Mouse (Mus musculus): ENCODE results near the gene Olfr453. TPM values are rescaled to one million over a fixed set of nuclear protein-coding genes. Genes with fewer than 3 reads are reported as not detected.

Gene Olfr453
- not detected in 2 replicates for polyA plus RNA-seq (2015; fragmentation: Nextera tagmentation; extraction: Ambion mirVana)

DNA sequence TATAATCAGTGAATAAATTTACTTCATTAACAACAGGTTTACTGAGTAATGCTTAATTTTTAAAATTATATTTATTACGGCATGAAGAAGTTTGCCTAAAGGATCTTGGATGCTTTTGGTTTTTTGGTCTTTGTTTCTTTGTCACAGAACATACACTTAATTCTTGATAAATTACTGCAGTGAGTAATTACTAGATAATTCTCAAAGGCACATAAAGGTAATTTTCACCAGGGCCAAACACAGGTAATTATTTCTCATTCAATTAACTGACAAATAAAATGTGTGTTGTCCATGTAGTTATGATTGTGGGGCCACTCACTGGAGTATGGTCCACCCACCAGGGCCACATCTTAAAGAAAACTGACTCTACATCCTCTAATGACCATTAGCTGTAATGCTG, at the start of gene Olfr453:
TSS of gene Olfr453 (plus strand) at position 301 of the 400 bp plus-strand sequence.
- Histone ChIP-seq H3K4me3 (replicated peaks) (no peak within 1 kb of the TSS), H3K9me3 (replicated peaks) (no peaks in the 10 kb centered on the region), H3K27ac (replicated peaks) (no peak within 1 kb of the TSS), H3K9ac (replicated peaks) (no peak within 1 kb of the TSS), H3K4me2 (no peak within 1 kb of the TSS), H3K27me3 (replicated peaks) (no peaks in the 10 kb centered on the region), H3K36me3 (no peaks in the 10 kb centered on the region), H3K4me1 (no peaks in the 10 kb centered on the region)
- WGBS = 95% methylated on average over 1 of the region's 1 CpGs
- ATAC-seq (ENCODE audit: low FRiP score) = no peak

DNA sequence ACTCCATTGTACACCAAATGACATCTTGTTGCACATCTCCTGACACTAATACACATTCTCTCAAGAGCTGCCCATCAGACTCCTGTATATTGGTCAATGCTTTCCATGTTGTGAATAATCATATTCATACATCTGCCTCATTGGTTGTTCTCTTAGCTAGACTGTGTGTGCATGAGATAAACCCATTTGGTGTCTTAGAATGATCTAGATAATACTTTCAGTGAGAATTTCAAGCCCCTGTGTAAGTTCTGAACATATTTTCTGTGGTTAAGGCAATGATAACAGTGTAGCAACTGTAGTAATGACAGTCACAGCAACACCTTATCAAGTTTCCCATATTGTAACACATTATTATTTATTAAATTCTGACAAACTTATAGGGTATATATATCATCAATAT, 49.4 kb upstream of the Olfr453 start:
- H3K9ac ChIP-seq (replicated peaks) = no peak overlapping the region
- no peaks in the 10 kb centered on the region for H3K9me3 ChIP-seq (replicated peaks)
- H3K4me3 ChIP-seq (replicated peaks) = no peak overlapping the region
- peaks cover 29% of the 10 kb centered on the region for H3K36me3 ChIP-seq
- no peak overlapping the region for H3K27ac ChIP-seq (replicated peaks)
- no peaks in the 10 kb centered on the region for H3K27me3 ChIP-seq (replicated peaks)
- H3K4me1 ChIP-seq = peaks cover 33% of the 10 kb centered on the region
- no peak overlapping the region for H3K4me2 ChIP-seq
- ATAC-seq (ENCODE audit: low FRiP score) = no peak

DNA sequence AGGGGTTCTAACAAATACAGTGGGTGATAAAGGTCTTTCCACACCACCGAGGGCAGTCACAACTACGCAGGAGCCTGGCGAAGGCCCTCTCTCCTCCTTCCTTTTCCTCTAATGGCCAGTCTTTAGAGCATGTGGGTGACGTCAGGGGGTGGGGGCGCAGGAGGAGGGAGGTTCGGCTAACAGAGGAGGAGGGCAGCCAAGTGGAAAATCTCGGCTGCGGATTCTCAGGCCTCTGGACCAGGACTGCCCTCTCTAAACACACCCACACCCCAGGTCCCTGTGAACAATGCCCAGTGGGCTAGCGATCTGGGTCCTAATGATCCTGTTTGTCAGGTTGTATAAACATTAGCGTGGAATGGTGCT, 47.0 kb upstream of the Olfr453 start:
- H3K4me2 ChIP-seq = peak overlapping the region; percentile 60
- peak overlapping the region; percentile 93 for H3K9ac ChIP-seq (replicated peaks)
- H3K27me3 ChIP-seq (replicated peaks) = no peaks in the 10 kb centered on the region
- peak overlapping the region; percentile 69 for H3K4me3 ChIP-seq (replicated peaks)
- H3K9me3 ChIP-seq (replicated peaks) = no peaks in the 10 kb centered on the region
- peaks cover 11% of the 10 kb centered on the region; the same call in 1 of the 2 replicates for H3K36me3 ChIP-seq
- peak overlapping the region; percentile 96 for H3K27ac ChIP-seq (replicated peaks)
- H3K4me1 ChIP-seq = peaks cover 33% of the 10 kb centered on the region
- ATAC-seq (ENCODE audit: low FRiP score) = peak; percentile 88
- WGBS = 0% methylated on average over 10 of the region's 10 CpGs

DNA sequence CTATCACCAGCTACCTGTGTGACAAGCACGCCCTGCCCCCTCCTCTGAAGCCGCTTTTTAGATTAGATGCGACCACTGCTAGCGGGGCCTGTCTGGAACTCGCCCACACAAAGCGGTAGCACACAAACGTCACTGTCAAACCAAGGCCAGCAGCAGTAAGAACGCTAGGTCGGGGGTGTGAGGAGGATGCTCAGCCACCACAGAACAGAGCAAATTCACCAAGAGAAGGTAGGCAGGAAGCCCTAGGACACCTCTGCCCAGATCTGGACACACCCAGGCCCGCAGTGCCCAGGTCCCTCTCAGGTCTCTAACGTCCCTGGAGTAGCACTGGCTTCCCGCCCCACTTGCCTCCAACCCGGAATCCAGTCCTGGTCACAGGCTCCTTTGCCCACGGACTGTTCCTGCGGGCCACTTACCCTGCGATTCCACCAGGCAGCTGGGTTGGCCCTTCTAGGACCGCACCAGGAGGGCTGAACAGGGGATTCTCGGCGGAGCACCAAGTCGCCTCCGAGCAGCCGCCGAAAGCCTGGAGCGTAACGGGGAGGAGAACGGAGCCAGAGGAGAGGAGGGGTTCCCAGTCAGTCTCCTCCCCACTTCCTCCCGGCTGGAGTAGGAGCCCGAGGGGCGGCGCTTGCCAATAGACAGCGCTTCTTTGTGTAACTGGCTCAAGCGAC, 46.5 kb upstream of the Olfr453 start:
- ATAC-seq (ENCODE audit: low FRiP score) = peak; percentile 93
- Histone ChIP-seq H3K4me1 (peaks cover 33% of the 10 kb centered on the region), H3K9ac (replicated peaks) (peak overlapping the region; percentile 93), H3K36me3 (peaks cover 11% of the 10 kb centered on the region), H3K27me3 (replicated peaks) (no peaks in the 10 kb centered on the region), H3K4me3 (replicated peaks) (peak overlapping the region; percentile 69), H3K27ac (replicated peaks) (peak overlapping the region; percentile 96), H3K4me2 (peak overlapping the region; percentile 60), H3K9me3 (replicated peaks) (no peaks in the 10 kb centered on the region)
- WGBS = under 1% methylated on average over 32 of the region's 32 CpGs

DNA sequence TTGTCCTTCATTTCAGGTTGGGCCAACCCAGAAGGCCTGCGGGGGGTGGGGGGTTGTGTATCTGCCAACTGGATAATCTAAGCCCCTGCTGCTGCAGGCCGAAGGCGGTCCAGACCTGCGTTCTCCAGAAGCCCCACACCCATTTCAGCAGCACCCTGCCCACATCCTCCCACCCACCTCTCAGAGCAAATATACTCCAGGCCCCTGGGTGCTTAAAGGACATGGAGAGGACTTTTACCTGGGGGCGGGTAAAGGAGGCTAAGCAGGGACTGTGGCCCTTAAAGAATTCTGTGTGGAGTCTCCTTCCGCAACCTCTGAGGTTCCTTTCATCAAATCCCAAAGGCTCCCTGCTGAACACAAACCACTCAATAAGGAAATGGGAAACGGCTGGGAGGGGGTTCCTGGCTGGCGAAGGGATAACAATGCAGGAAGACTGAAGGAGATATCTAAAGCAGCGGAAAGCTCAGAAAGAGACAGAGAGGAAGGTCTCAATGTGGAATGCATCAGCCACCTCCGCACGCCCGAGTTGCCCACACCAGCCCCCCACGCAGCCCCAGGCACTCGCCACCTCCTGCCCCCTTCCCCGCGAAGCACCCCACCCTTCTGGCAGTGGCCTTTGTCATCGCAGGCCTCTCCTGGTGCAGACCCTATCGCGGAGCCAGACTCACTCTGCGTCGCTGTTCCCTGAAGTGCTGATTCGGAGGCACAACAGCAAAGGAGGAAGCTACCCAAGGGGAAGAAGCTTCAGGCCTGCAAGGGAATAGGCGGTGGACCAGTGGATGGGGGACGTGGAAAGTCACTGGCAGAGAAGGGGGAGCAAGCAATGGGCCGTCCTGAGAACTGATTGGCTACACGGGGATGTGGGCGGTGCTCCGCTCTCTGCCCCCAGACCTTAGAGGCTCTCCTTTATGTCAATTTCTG, 29.6 kb upstream of the Olfr453 start, which contains the start of gene Tcaf1:
TSS of gene Tcaf1 (minus strand) at position 798 of the 921 bp plus-strand sequence.
- Histone ChIP-seq H3K4me2 (peak within 1 kb of the TSS; percentile 58), H3K4me1 (peaks cover 17% of the 10 kb centered on the region), H3K9me3 (replicated peaks) (no peaks in the 10 kb centered on the region), H3K27me3 (replicated peaks) (no peaks in the 10 kb centered on the region), H3K9ac (replicated peaks) (peak within 1 kb of the TSS; percentile 98), H3K27ac (replicated peaks) (peak within 1 kb of the TSS; percentile 97), H3K4me3 (replicated peaks) (peak within 1 kb of the TSS; percentile 83), H3K36me3 (no peaks in the 10 kb centered on the region)
- ATAC-seq (ENCODE audit: low FRiP score) = peak; percentile 99
- WGBS = 1% methylated on average over 28 of the region's 28 CpGs

DNA sequence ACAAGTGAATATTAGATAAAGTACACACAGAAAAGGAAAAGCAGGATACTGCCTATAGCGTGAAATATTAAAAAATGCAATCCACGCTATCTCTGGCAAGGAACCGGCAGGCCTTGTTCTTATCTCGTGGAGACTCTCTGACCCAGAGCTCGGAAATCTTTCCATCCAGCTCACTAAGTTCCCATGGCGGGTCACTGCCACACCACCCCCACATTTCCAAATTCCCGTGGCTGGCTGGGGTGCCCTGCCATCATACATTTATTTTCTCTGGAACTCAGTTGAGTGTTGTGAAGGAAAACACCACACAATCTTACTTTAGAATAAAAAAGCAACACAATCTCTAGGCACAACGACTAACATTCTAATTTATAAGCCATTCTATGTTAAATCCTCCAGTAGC, 24.5 kb upstream of the Olfr453 start:
- H3K4me2 ChIP-seq = no peak overlapping the region
- no peak overlapping the region for H3K9ac ChIP-seq (replicated peaks)
- no peak for ATAC-seq (ENCODE audit: low FRiP score)
- H3K27me3 ChIP-seq (replicated peaks) = no peaks in the 10 kb centered on the region
- WGBS = 85% methylated on average over 8 of the region's 8 CpGs
- no peaks in the 10 kb centered on the region for H3K4me1 ChIP-seq
- no peaks in the 10 kb centered on the region for H3K36me3 ChIP-seq
- H3K27ac ChIP-seq (replicated peaks) = no peak overlapping the region
- H3K4me3 ChIP-seq (replicated peaks) = no peak overlapping the region
- no peaks in the 10 kb centered on the region for H3K9me3 ChIP-seq (replicated peaks)

DNA sequence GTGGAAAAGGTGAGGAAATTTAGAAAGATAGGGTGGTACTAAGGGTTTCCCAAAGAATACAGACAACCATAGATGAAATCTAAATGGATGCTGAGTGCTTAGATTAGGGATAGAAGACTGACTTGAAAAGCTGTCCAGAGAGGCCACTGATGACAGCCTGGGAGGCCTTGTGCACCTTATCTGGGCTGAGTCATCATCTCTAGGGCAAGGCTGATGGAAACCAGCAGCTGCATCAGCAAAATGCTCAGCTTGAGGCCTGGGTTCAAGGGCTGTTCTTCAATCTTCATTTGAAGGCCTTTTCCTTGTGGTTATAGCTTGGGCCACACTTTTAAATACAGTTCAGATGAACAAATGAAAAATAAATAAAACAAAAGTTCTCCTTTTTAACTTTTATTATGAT, 21.2 kb upstream of the Olfr453 start:
- H3K4me2 ChIP-seq = no peak overlapping the region
- no peaks in the 10 kb centered on the region for H3K27me3 ChIP-seq (replicated peaks)
- no peak overlapping the region for H3K9ac ChIP-seq (replicated peaks)
- no peaks in the 10 kb centered on the region for H3K9me3 ChIP-seq (replicated peaks)
- no peaks in the 10 kb centered on the region for H3K4me1 ChIP-seq
- ATAC-seq (ENCODE audit: low FRiP score) = no peak
- no peak overlapping the region for H3K27ac ChIP-seq (replicated peaks)
- no peak overlapping the region for H3K4me3 ChIP-seq (replicated peaks)
- no peaks in the 10 kb centered on the region for H3K36me3 ChIP-seq

DNA sequence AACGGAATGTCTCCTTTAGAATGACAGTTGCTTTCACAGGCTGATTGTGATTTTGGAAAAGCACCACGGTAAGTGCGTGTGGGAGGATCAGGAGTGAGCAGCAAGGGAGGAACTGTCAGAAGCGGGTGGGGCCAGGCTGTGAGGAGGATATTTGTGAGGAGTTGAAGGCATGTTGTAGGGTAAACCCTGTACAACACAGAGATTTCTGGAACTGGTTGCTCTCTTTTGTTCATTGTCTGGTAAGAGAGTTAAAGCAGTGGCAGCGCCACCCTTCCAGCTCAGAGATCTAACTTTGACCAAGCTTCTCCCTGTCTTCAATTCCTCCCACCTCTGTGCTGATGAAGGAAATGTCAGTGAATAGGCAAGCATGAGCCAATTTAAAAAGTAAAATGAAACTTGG, 3.1 kb downstream of the Olfr453 start:
- Histone ChIP-seq H3K4me1 (no peaks in the 10 kb centered on the region), H3K9ac (replicated peaks) (no peak overlapping the region), H3K27ac (replicated peaks) (no peak overlapping the region), H3K4me3 (replicated peaks) (no peak overlapping the region), H3K4me2 (no peak overlapping the region), H3K9me3 (replicated peaks) (no peaks in the 10 kb centered on the region), H3K27me3 (replicated peaks) (no peaks in the 10 kb centered on the region), H3K36me3 (no peaks in the 10 kb centered on the region)
- no peak for ATAC-seq (ENCODE audit: low FRiP score)
- WGBS = 83% methylated on average over 5 of the region's 5 CpGs

DNA sequence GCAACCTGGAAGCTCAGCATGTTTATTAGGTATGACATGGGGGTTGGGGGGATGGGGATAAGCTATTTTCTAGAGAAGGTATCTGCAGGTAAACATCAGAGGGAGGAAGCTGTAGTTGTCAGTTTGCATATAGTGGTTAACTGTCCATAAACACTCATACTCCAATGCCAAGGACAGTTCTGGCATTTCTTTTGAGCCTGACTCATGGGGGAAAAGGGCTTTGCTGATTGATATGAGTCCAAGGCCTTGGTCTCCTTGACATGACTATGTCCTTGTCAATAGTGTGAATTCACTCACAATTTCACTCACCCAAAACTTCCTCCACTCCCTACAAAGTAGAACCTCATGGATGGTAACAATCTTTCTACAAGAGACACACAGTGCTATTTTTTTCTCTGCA, 8.7 kb downstream of the Olfr453 start:
- Histone ChIP-seq H3K27ac (replicated peaks) (no peak overlapping the region), H3K36me3 (no peaks in the 10 kb centered on the region), H3K4me1 (no peaks in the 10 kb centered on the region), H3K4me3 (replicated peaks) (no peak overlapping the region), H3K9ac (replicated peaks) (no peak overlapping the region), H3K27me3 (replicated peaks) (no peaks in the 10 kb centered on the region), H3K9me3 (replicated peaks) (no peaks in the 10 kb centered on the region), H3K4me2 (no peak overlapping the region)
- no peak for ATAC-seq (ENCODE audit: low FRiP score)

DNA sequence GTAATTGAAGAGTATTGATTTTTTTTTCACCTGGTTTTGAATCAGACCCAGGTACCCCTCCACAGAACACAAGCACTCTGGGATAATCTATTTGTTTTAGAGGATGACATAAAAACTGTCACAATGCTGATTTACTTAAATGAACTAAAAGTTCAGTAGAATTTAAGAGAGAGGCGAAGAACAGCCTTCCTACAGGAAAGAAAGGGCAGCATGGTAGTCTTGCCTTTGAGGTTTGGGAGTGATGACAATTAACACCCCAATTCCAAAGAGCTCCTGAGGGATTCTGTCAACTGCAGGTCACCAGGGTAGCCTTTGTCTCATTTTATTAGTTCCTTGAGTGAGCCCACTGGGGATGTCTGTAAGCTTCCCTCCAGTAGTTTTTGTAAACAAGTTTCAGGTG, 16.9 kb downstream of the Olfr453 start, which contains the start of gene Olfr38:
TSS of gene Olfr38 (plus strand) at position 301 of the 400 bp plus-strand sequence.
- ATAC-seq (ENCODE audit: low FRiP score) = no peak
- no peak within 1 kb of the TSS for H3K4me3 ChIP-seq (replicated peaks)
- H3K9ac ChIP-seq (replicated peaks) = no peak within 1 kb of the TSS
- no peak within 1 kb of the TSS for H3K27ac ChIP-seq (replicated peaks)
- H3K4me1 ChIP-seq = no peaks in the 10 kb centered on the region
- no peak within 1 kb of the TSS for H3K4me2 ChIP-seq
- H3K9me3 ChIP-seq (replicated peaks) = no peaks in the 10 kb centered on the region
- H3K27me3 ChIP-seq (replicated peaks) = no peaks in the 10 kb centered on the region
- H3K36me3 ChIP-seq = no peaks in the 10 kb centered on the region
- WGBS = 78% methylated on average over 1 of the region's 1 CpGs

DNA sequence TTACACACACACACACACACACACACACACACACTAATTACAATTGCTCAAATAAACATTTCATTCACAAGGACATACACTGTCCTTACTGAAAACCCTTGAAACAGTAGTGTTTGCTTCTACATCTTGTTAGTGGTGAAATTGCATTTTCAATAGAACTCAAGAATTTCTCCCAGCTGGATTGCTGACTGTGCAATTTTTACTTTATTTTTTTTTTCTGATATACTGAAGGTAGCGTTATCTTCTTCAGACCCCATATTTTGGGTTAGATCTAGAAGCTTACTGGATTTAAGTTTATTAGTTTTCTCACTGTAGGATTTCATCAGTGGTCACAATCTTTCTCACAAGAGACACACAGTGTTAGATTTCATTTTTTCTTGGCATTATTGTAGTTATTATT, 37.9 kb downstream of the Olfr453 start:
- 96% methylated on average over 1 of the region's 1 CpGs for WGBS
- no peak overlapping the region for H3K27ac ChIP-seq (replicated peaks)

DNA sequence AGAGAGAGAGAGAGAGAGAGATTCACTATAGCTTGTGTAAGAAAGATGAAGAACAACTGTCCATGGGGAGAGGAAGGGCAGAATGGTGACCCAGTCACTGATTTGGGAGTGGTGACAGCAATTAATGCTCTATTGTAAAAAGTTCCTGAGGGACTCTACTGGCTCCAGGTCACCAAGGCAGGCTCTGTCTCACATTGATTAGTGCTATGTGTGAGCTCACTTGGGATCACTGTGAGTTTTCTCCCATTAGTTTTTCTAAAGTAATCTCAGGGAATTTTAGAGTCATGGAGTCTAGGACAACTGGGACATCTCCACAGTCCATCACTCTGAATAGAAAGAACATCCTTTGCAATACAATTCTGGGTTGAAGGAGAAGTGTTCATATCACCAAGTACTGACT, 45.6 kb downstream of the Olfr453 start, which contains the start of gene Olfr452:
TSS of gene Olfr452 (plus strand) at position 301 of the 400 bp plus-strand sequence.
- Histone ChIP-seq H3K9ac (replicated peaks) (no peak within 1 kb of the TSS), H3K36me3 (no peaks in the 10 kb centered on the region), H3K4me3 (replicated peaks) (no peak within 1 kb of the TSS), H3K27ac (replicated peaks) (no peak within 1 kb of the TSS), H3K9me3 (replicated peaks) (no peaks in the 10 kb centered on the region), H3K4me1 (no peaks in the 10 kb centered on the region), H3K4me2 (no peak within 1 kb of the TSS), H3K27me3 (replicated peaks) (no peaks in the 10 kb centered on the region)
- no peak for ATAC-seq (ENCODE audit: low FRiP score)

More for the DNA sequence above, 37.9 kb downstream of the Olfr453 start:
- Histone ChIP-seq H3K36me3 (no peaks in the 10 kb centered on the region), H3K9me3 (replicated peaks) (no peaks in the 10 kb centered on the region), H3K9ac (replicated peaks) (no peak overlapping the region), H3K4me3 (replicated peaks) (no peak overlapping the region), H3K4me1 (no peaks in the 10 kb centered on the region), H3K4me2 (no peak overlapping the region), H3K27me3 (replicated peaks) (no peaks in the 10 kb centered on the region)
- ATAC-seq (ENCODE audit: low FRiP score) = no peak
